ENCODE assay signal across 8 mouse cellular contexts in genomic region chr15:83065543-83065942, GRCm38 (mm10). TPM values are rescaled to one million over a fixed set of nuclear protein-coding genes. Genes with fewer than 3 reads are reported as not detected.
DNase-seq lines count a peak whose midpoint lies in the region; ATAC-seq and TF ChIP-seq lines count a peak whose summit lies in the region.

No protein-coding gene starts in this region.

- peak; percentile 64 for DNase-seq in forebrain, postnatal 0 days
- DNase-seq in forebrain, embryonic 10.5 days (ENCODE audit: extremely low spot score, low spot score) = no peak
- peak; percentile 42 for DNase-seq in 416B (ENCODE audit: low read depth)
- peak; percentile 50 to 54 for DNase-seq in cerebellum, postnatal 36 days
- DNase-seq in layer of hippocampus, postnatal 36 days = peak; percentile 45 to 62
- DNase-seq in right cerebral cortex, postnatal 14 days = peak; percentile 54
- DNase-seq in thymus, postnatal 0 days (ENCODE audit: low spot score) = no peak

- ATAC-seq in forebrain, postnatal 0 days = peak; percentile 54
- ATAC-seq in megakaryocyte, adult 5-6 weeks (ENCODE audit: poor library complexity, severe bottlenecking) = no peak

- H3K27me3 ChIP-seq in forebrain, postnatal 0 days (ENCODE audit: insufficient read depth, low read length) = no peaks in the 10 kb centered on the region
- no peaks in the 10 kb centered on the region for H3K27me3 ChIP-seq in forebrain, embryonic 10.5 days (ENCODE audit: poor library complexity, severe bottlenecking)

- TF ChIP-seq CTCF in forebrain, postnatal 0 days (IDR thresholded peaks at IDR 0.05; ENCODE audit: low read depth) = no peak

- H3K27ac ChIP-seq in forebrain, postnatal 0 days (ENCODE audit: low read depth, low read length) = no peak overlapping the region
- H3K27ac ChIP-seq in forebrain, embryonic 10.5 days = no peak overlapping the region

- 36% methylated on average over 4 of the region's 4 CpGs for WGBS in forebrain, postnatal 0 days
- WGBS in forebrain, embryonic 10.5 days = 83% methylated on average over 4 of the region's 4 CpGs

- no peak overlapping the region for H3K4me3 ChIP-seq in forebrain, postnatal 0 days (ENCODE audit: low read depth, low read length)
- H3K4me3 ChIP-seq in forebrain, embryonic 10.5 days = no peak overlapping the region

- H3K4me2 ChIP-seq in forebrain, postnatal 0 days (ENCODE audit: low read depth) = no peak overlapping the region

- no peaks in the 10 kb centered on the region for H3K36me3 ChIP-seq in forebrain, postnatal 0 days (ENCODE audit: insufficient read depth)
- H3K36me3 ChIP-seq in forebrain, embryonic 10.5 days (replicated peaks) = no peaks in the 10 kb centered on the region

- no peak overlapping the region for H3K9ac ChIP-seq in forebrain, postnatal 0 days

- no peaks in the 10 kb centered on the region for H3K9me3 ChIP-seq in forebrain, postnatal 0 days (ENCODE audit: low read length)
- H3K9me3 ChIP-seq in forebrain, embryonic 10.5 days = no peaks in the 10 kb centered on the region

- H3K4me1 ChIP-seq in forebrain, postnatal 0 days (ENCODE audit: insufficient read depth) = no peaks in the 10 kb centered on the region; the same call in 1 of the 2 replicates
- peaks cover 13% of the 10 kb centered on the region for H3K4me1 ChIP-seq in forebrain, embryonic 10.5 days

RNA-seq across cellular contexts. Expression of gene Serhl, which starts 23.8 kb away (rescaled TPM):
- 7.2 and 11.9 TPM in 2 replicates for total RNA-seq in forebrain, postnatal 0 days (2014; rRNA removed)
- polyA plus RNA-seq in forebrain, postnatal 0 days (2015; fragmentation: Nextera tagmentation; extraction: Ambion mirVana) = 39.1 and 42.6 TPM in 2 replicates
- polyA plus RNA-seq in forebrain, embryonic 10.5 days (2016; fragmentation: Nextera tagmentation; extraction: Ambion mirVana) = 49.7 and 51.8 TPM in 2 replicates
- total RNA-seq in layer of hippocampus, postnatal 36 days (2021) = 10 to 100 TPM in 1 of 2 experiments, 1 to 10 TPM in 1; 9.3 to 10.1 TPM
- 36.6 and 46.4 TPM in 2 replicates for total RNA-seq in megakaryocyte, adult 5-6 weeks (2015)
- 27.0 and 34.6 TPM in 2 replicates for total RNA-seq in megakaryocyte, adult 5-6 weeks (2017)
- polyA plus RNA-seq in thymus, postnatal 0 days (2015; fragmentation: Nextera tagmentation; extraction: Ambion mirVana) = 74.8 and 83.2 TPM in 2 replicates

RNA-seq across cellular contexts. Expression of gene Nfam1, which starts 32.4 kb away (rescaled TPM):
- 0.69 and 2.9 TPM in 2 replicates for total RNA-seq in forebrain, postnatal 0 days (2014; rRNA removed)
- 1.5 and 1.8 TPM in 2 replicates for polyA plus RNA-seq in forebrain, postnatal 0 days (2015; fragmentation: Nextera tagmentation; extraction: Ambion mirVana)
- 1.6 and 2.3 TPM in 2 replicates for polyA plus RNA-seq in forebrain, embryonic 10.5 days (2016; fragmentation: Nextera tagmentation; extraction: Ambion mirVana)
- 1 to 10 TPM; 1.8 to 2.1 TPM for total RNA-seq in layer of hippocampus, postnatal 36 days (2021)
- 159 TPM in 2 replicates for total RNA-seq in megakaryocyte, adult 5-6 weeks (2015)
- total RNA-seq in megakaryocyte, adult 5-6 weeks (2017) = 189 and 212 TPM in 2 replicates
- 3.2 and 3.6 TPM in 2 replicates for polyA plus RNA-seq in thymus, postnatal 0 days (2015; fragmentation: Nextera tagmentation; extraction: Ambion mirVana)

RNA-seq across cellular contexts. Expression of gene Rrp7a, which starts 57.1 kb away (rescaled TPM):
- 104 and 122 TPM in 2 replicates for total RNA-seq in forebrain, postnatal 0 days (2014; rRNA removed)
- polyA plus RNA-seq in forebrain, postnatal 0 days (2015; fragmentation: Nextera tagmentation; extraction: Ambion mirVana) = 89.5 and 94.9 TPM in 2 replicates
- 81.9 and 86.5 TPM in 2 replicates for polyA plus RNA-seq in forebrain, embryonic 10.5 days (2016; fragmentation: Nextera tagmentation; extraction: Ambion mirVana)
- total RNA-seq in layer of hippocampus, postnatal 36 days (2021) = 100 to 1,000 TPM; 150 to 152 TPM
- 17.5 and 21.2 TPM in 2 replicates for total RNA-seq in megakaryocyte, adult 5-6 weeks (2015)
- 50.8 and 57.9 TPM in 2 replicates for total RNA-seq in megakaryocyte, adult 5-6 weeks (2017)
- polyA plus RNA-seq in thymus, postnatal 0 days (2015; fragmentation: Nextera tagmentation; extraction: Ambion mirVana) = 66.2 and 66.9 TPM in 2 replicates

Comparison
In these comparisons a context has a peak if more than half of its experiments do, and no peak if none do; other contexts are left out.
1. DNase-seq: peak in forebrain, postnatal 0 days (single experiment), 416B (single experiment), cerebellum, postnatal 36 days (2 of 2), layer of hippocampus, postnatal 36 days (2 of 2) and right cerebral cortex, postnatal 14 days (single experiment); none in forebrain, embryonic 10.5 days (single experiment) and thymus, postnatal 0 days (single experiment).
2. RNA of gene Nfam1, which starts 32.4 kb away (total RNA-seq): 159 to 212 TPM in megakaryocyte, adult 5-6 weeks; 0.69 to 2.9 TPM in forebrain, postnatal 0 days and 1.8 to 2.1 TPM in layer of hippocampus, postnatal 36 days; every median in the first group is over 10 times any median in the second.